Mouse (Mus musculus) thymus, adult 2 months (tissue): ENCODE data around the gene Ube2d3.

Source experiments
- CTCF ChIP-seq: fragments of 200-500 bp; IDR thresholded peaks from 2 replicates; pipeline ENCODE4 v1.5.1; 2012; ENCODE audit warnings: mild to moderate bottlenecking, control low read depth, low read length, moderate library complexity, borderline replicate concordance; ENCODE audit not compliant: control insufficient read depth, poor library complexity, insufficient read depth; ENCODE audit errors: extremely low read depth
- POLR2A ChIP-seq: fragments of 200-500 bp; IDR thresholded peaks from 2 replicates; pipeline ENCODE4 v1.6.1; 2012; ENCODE audit warnings: mild to moderate bottlenecking, low read length, control low read depth, moderate library complexity; ENCODE audit not compliant: control insufficient read depth, poor library complexity, insufficient read depth; ENCODE audit errors: extremely low read depth

GRCm38 (mm10) chr3:135513800-135514425 is 76.0 kb downstream of the Ube2d3 start:
- TF ChIP-seq CTCF (no peak), POLR2A (no peak)
